Mouse (Mus musculus): ENCODE measurements around the gene Foxb2. TPM values are rescaled to one million over a fixed set of nuclear protein-coding genes. Genes with fewer than 3 reads are reported as not detected.
"Not testable (repeated sequence)": the region's sequence is repeated elsewhere in the genome, so short reads cannot be mapped to it uniquely, and the experiment has no call there.

Gene Foxb2
- polyA plus RNA-seq, 1 experiment from 2014 or later, result 0.16 TPM

DNA sequence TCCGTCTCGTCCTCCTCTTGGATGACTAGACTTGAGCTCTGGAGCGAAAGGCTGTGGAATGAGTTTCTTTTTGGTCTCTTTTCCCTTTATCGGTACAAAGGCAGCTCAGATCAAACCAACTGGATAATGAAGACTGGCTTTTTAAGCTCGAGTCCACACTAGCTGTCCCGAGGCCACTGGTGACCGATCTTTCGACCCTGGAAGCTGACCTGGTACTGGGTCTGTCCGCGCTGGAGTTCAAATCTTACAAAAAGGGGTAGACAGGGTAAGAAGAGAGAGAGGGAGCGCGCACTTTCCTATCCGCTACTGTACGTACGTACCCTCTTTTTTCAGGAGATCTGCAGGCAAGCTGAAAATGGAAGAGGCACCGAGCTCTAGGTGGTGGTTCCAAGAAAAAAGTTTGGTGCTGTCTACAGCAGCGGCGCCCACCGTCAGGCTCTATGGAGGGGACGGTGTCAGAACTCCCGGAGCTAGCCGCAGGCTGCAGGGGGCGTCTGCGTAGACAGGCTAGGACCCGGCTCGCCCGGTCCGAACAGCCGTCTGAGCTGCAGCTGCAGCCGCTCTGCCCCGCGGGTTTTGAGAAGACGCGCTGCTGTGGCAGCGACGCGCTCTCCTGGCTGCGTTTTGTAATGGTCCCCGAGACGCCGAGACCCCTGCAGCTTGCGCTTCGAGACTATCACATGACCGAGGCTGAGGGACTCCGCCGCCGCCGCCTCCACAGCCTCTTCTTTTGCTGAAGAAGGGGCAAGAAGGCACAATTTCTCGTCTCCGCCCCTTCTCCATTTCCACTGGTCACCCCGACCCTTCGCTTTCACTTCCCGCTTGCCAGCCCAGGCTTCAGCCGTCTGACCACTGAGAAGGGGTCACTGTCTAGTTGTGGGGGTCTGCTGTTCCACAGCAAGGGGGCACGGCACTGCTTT lies 597 bp upstream of the Foxb2 start:
- H3K9ac ChIP-seq (ENCODE audit: low read depth, low read length), result no peak overlapping the region
- peak overlapping the region; percentile 42 for H3K4me2 ChIP-seq (ENCODE audit: low read length)
- H3K27ac ChIP-seq (ENCODE audit: low read length), result no peak overlapping the region
- H3K27me3 ChIP-seq (ENCODE audit: control insufficient read depth, insufficient read depth, low read depth, low read length), result peaks cover 52% of the 10 kb centered on the region
- no peaks in the 10 kb centered on the region for H3K36me3 ChIP-seq (ENCODE audit: control insufficient read depth, insufficient read depth, low read length)
- no peak for ATAC-seq
- WGBS, result under 1% methylated on average over 53 of the region's 55 CpGs
- H3K9me3 ChIP-seq (replicated peaks; ENCODE audit: control insufficient read depth, low read length, poor library complexity, severe bottlenecking), result no peaks in the 10 kb centered on the region
- H3K4me1 ChIP-seq (ENCODE audit: control insufficient read depth, insufficient read depth, low read length), result peaks cover 21% of the 10 kb centered on the region
- peak overlapping the region; percentile 24 for H3K4me3 ChIP-seq (ENCODE audit: low read depth, low read length)

GRCm38 (mm10) chr19:16872331-16873180 lies 1.0 kb downstream of the Foxb2 start:
- Histone ChIP-seq H3K4me1 (ENCODE audit: control insufficient read depth, insufficient read depth, low read length) (peaks cover 21% of the 10 kb centered on the region), H3K9ac (ENCODE audit: low read depth, low read length) (peak overlapping the region; percentile 47; the same call in 1 of the 2 replicates), H3K4me2 (ENCODE audit: low read length) (peak overlapping the region; percentile 68), H3K27me3 (ENCODE audit: control insufficient read depth, insufficient read depth, low read depth, low read length) (peaks cover 52% of the 10 kb centered on the region), H3K36me3 (ENCODE audit: control insufficient read depth, insufficient read depth, low read length) (no peaks in the 10 kb centered on the region), H3K27ac (ENCODE audit: low read length) (no peak overlapping the region), H3K4me3 (ENCODE audit: low read depth, low read length) (peak overlapping the region; percentile 47), H3K9me3 (replicated peaks; ENCODE audit: control insufficient read depth, low read length, poor library complexity, severe bottlenecking) (no peaks in the 10 kb centered on the region)
- under 1% methylated on average over 79 of the region's 88 CpGs for WGBS
- ATAC-seq, result peak; percentile 64

- H3K9me3 ChIP-seq (replicated peaks; ENCODE audit: control insufficient read depth, low read length, poor library complexity, severe bottlenecking), result no peaks in the 10 kb centered on the region
- no peak overlapping the region for H3K27ac ChIP-seq (ENCODE audit: low read length)
- no peak overlapping the region for H3K4me2 ChIP-seq (ENCODE audit: low read length)
- H3K4me3 ChIP-seq (ENCODE audit: low read depth, low read length), result no peak overlapping the region
- no peak for ATAC-seq
- WGBS, result 0% methylated on average over 24 of the region's 24 CpGs
- H3K4me1 ChIP-seq (ENCODE audit: control insufficient read depth, insufficient read depth, low read length), result peaks cover 19% of the 10 kb centered on the region
- no peaks in the 10 kb centered on the region for H3K36me3 ChIP-seq (ENCODE audit: control insufficient read depth, insufficient read depth, low read length)
- no peak overlapping the region for H3K9ac ChIP-seq (ENCODE audit: low read depth, low read length)
- peaks cover 43% of the 10 kb centered on the region for H3K27me3 ChIP-seq (ENCODE audit: control insufficient read depth, insufficient read depth, low read depth, low read length)
Measured at GRCm38 (mm10) chr19:16871192-16871760, 2.3 kb downstream of the Foxb2 start.

- no peak overlapping the region for H3K4me3 ChIP-seq (ENCODE audit: low read depth, low read length)
- no peak overlapping the region for H3K4me2 ChIP-seq (ENCODE audit: low read length)
- no peaks in the 10 kb centered on the region for H3K36me3 ChIP-seq (ENCODE audit: control insufficient read depth, insufficient read depth, low read length)
- peaks cover 43% of the 10 kb centered on the region for H3K27me3 ChIP-seq (ENCODE audit: control insufficient read depth, insufficient read depth, low read depth, low read length)
- under 1% methylated on average over 28 of the region's 28 CpGs for WGBS
- no peak overlapping the region for H3K27ac ChIP-seq (ENCODE audit: low read length)
- peaks cover 17% of the 10 kb centered on the region for H3K4me1 ChIP-seq (ENCODE audit: control insufficient read depth, insufficient read depth, low read length)
- no peaks in the 10 kb centered on the region for H3K9me3 ChIP-seq (replicated peaks; ENCODE audit: control insufficient read depth, low read length, poor library complexity, severe bottlenecking)
- H3K9ac ChIP-seq (ENCODE audit: low read depth, low read length), result no peak overlapping the region
- ATAC-seq, result no peak
Measured at GRCm38 (mm10) chr19:16870501-16871191, 3.0 kb downstream of the Foxb2 start.

DNA sequence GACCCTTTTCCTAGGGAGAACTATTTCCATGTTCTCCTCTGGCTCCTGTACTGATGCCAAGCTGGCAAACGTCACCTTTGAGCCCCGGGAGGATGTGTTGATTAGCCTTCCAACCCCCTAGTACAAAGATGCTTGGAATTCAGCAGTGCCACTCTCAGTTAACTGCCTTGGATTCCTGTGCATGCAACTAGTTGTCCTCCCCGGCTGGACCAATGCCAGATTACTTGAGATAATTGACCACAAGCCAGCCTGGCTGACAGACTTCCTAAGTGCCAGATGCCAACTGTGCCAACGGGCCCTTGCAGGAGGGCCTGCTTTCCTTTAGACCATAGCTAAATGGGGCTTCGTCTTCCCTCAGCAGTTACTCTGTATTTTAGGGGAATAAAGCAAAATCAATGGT lies 5.1 kb downstream of the Foxb2 start:
- H3K4me1 ChIP-seq (ENCODE audit: control insufficient read depth, insufficient read depth, low read length), result peaks cover 12% of the 10 kb centered on the region
- H3K9me3 ChIP-seq (replicated peaks; ENCODE audit: control insufficient read depth, low read length, poor library complexity, severe bottlenecking), result no peaks in the 10 kb centered on the region
- H3K4me2 ChIP-seq (ENCODE audit: low read length), result no peak overlapping the region
- no peak for ATAC-seq
- no peak overlapping the region for H3K27ac ChIP-seq (ENCODE audit: low read length)
- H3K27me3 ChIP-seq (ENCODE audit: control insufficient read depth, insufficient read depth, low read depth, low read length), result peaks cover 36% of the 10 kb centered on the region
- H3K4me3 ChIP-seq (ENCODE audit: low read depth, low read length), result no peak overlapping the region
- 32% methylated on average over 5 of the region's 5 CpGs for WGBS
- no peaks in the 10 kb centered on the region for H3K36me3 ChIP-seq (ENCODE audit: control insufficient read depth, insufficient read depth, low read length)
- H3K9ac ChIP-seq (ENCODE audit: low read depth, low read length), result no peak overlapping the region

DNA sequence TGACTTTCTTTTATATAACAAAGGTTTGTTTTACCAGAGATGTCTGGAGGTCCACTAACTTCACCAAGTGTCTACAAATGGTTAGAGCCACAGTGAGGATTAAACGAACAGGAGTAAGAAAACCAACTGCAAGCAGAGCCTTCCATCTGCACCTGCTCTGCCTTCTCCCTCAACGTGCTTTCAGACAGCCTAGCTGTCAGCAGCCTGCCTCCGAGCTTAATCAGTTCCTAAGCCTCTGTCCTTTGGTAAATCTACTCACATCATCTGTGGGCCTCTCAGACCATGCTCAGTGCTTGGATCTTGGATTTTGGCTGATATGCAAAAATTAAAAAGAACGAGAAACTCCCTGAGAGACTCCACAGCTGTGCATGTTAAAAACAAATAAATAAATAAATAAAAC lies 15.0 kb downstream of the Foxb2 start:
- Histone ChIP-seq H3K4me1 (ENCODE audit: control insufficient read depth, insufficient read depth, low read length) (no peaks in the 10 kb centered on the region), H3K4me2 (ENCODE audit: low read length) (no peak overlapping the region), H3K27ac (ENCODE audit: low read length) (no peak overlapping the region), H3K9ac (ENCODE audit: low read depth, low read length) (no peak overlapping the region), H3K9me3 (replicated peaks; ENCODE audit: control insufficient read depth, low read length, poor library complexity, severe bottlenecking) (no peaks in the 10 kb centered on the region), H3K4me3 (ENCODE audit: low read depth, low read length) (no peak overlapping the region), H3K36me3 (ENCODE audit: control insufficient read depth, insufficient read depth, low read length) (no peaks in the 10 kb centered on the region), H3K27me3 (ENCODE audit: control insufficient read depth, insufficient read depth, low read depth, low read length) (no peaks in the 10 kb centered on the region)
- ATAC-seq, result no peak
- WGBS, result 32% methylated on average over 4 of the region's 4 CpGs

DNA sequence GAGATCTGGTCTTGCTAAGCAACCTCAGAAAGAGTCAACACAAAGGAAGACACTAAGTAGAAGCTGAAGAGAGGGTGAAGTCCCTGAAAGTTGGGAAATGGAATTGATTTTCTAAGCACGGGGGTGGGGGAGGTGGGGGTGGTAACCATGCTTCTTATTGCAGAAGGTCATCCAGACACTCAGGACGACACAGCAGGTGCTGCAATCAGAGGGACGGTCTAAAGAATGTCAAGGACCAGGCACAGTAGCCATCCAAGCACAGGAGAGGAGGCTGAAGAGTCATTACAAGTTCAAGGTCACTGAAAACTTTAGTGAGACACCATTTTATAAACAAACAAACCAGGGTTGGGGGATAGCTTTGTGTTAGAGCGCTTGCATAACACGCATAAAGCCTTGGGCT lies 16.9 kb downstream of the Foxb2 start:
- Histone ChIP-seq H3K4me2 (ENCODE audit: low read length) (no peak overlapping the region), H3K9me3 (replicated peaks; ENCODE audit: control insufficient read depth, low read length, poor library complexity, severe bottlenecking) (no peaks in the 10 kb centered on the region), H3K4me1 (ENCODE audit: control insufficient read depth, insufficient read depth, low read length) (no peaks in the 10 kb centered on the region), H3K27ac (ENCODE audit: low read length) (no peak overlapping the region), H3K4me3 (ENCODE audit: low read depth, low read length) (no peak overlapping the region), H3K36me3 (ENCODE audit: control insufficient read depth, insufficient read depth, low read length) (no peaks in the 10 kb centered on the region), H3K27me3 (ENCODE audit: control insufficient read depth, insufficient read depth, low read depth, low read length) (no peaks in the 10 kb centered on the region), H3K9ac (ENCODE audit: low read depth, low read length) (no peak overlapping the region)
- WGBS, result 78% methylated on average over 5 of the region's 5 CpGs
- no peak for ATAC-seq

- H3K4me1 ChIP-seq (ENCODE audit: control insufficient read depth, insufficient read depth, low read length), result not testable (repeated sequence)
Measured at GRCm38 (mm10) chr19:16844091-16844490, 29.5 kb downstream of the Foxb2 start.

More at GRCm38 (mm10) chr19:16844091-16844490, 29.5 kb downstream of the Foxb2 start:
- not testable (repeated sequence) for H3K4me2 ChIP-seq (ENCODE audit: low read length); H3K9ac ChIP-seq (ENCODE audit: low read depth, low read length); H3K27me3 ChIP-seq (ENCODE audit: control insufficient read depth, insufficient read depth, low read depth, low read length); H3K27ac ChIP-seq (ENCODE audit: low read length); H3K9me3 ChIP-seq (replicated peaks; ENCODE audit: control insufficient read depth, low read length, poor library complexity, severe bottlenecking); ATAC-seq; H3K4me3 ChIP-seq (ENCODE audit: low read depth, low read length); H3K36me3 ChIP-seq (ENCODE audit: control insufficient read depth, insufficient read depth, low read length)
- 84% methylated on average over 2 of the region's 2 CpGs for WGBS
